22 mouse cellular contexts compared by ENCODE assay signal in the genomic region with DNA sequence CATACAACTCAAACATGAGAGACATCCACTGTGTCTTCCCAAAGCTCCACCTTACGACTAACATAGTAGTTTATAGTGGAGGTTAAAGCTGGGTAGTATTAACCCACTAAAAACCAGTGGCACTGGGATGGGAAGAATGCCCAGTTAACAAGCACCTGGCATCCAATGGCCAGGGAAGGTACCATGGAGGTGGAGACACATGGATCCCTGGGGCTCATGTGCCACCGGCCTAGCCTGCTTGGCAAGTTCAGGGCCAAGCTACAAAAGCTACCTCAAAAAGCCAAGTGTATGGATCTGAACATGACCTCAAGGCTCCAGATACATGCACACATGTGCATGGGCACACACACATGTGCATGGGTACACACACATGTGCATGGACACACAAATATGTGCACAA.
A peak's percentile ranks its signal among the peaks of the same experiment; 100 is the strongest.
DNase-seq lines count a peak whose midpoint lies in the region; ATAC-seq lines count a peak whose summit lies in the region.
"Had no signal": no experiment of that assay in that cellular context is flagged by ENCODE, and none has a peak within 500 bp of the region (broad histone marks: within the 10 kb centered on the region; RNA-seq: fewer than 3 reads in every experiment).

No protein-coding gene starts in this region.

- H3K9me3 ChIP-seq in megakaryocyte, embryonic 14.5 days = peaks cover 5% of the 10 kb centered on the region
- H3K9me3 ChIP-seq: heart, embryonic 10.5 days; heart, embryonic 13.5 days; hindbrain, embryonic 15.5 days; intestine, embryonic 15.5 days had no signal

- H3K36me3 ChIP-seq in megakaryocyte, embryonic 14.5 days (replicated peaks; ENCODE audit: low read length) = no peaks in the 10 kb centered on the region
- H3K36me3 ChIP-seq: forebrain, embryonic 10.5 days; intestine, embryonic 15.5 days had no signal

- DNase-seq in cerebellum, postnatal 10 days = no peak
- DNase-seq in cerebellum, adult 9-11 months = peak; percentile 67
- DNase-seq in cerebellum, adult 8-10 months = no peak
- no peak for DNase-seq in adrenal gland, postnatal 36 days
- DNase-seq in embryo, embryonic 10 days (ENCODE audit: low spot score) = no peak
- DNase-seq: adrenal gland, adult 8-10 months; gastrocnemius, postnatal 10 days; gastrocnemius, postnatal 36 days; heart, adult 2 months; heart, postnatal 14 days; heart, postnatal 4 days; kidney, adult 11 months had no signal

- peak; percentile 13; the same call in 1 of the 2 replicates for ATAC-seq in cerebellum, adult (ENCODE audit: insufficient number of reproducible peaks, low FRiP score, low TSS enrichment)
- no peak for ATAC-seq in megakaryocyte, adult 5-6 weeks (ENCODE audit: poor library complexity, severe bottlenecking)
- ATAC-seq: forebrain, embryonic 13.5 days; forebrain, embryonic 16.5 days; intestine, embryonic 15.5 days had no signal

- peak overlapping the region; percentile 12 for H3K4me3 ChIP-seq in megakaryocyte, embryonic 14.5 days (replicated peaks)
- H3K4me3 ChIP-seq: forebrain, embryonic 10.5 days; forebrain, embryonic 13.5 days; heart, adult 2 months; heart, embryonic 10.5 days; heart, embryonic 13.5 days; hindbrain, embryonic 15.5 days; intestine, embryonic 15.5 days had no signal

- peaks cover 13% of the 10 kb centered on the region for H3K27me3 ChIP-seq in megakaryocyte, embryonic 14.5 days (replicated peaks)
- H3K27me3 ChIP-seq: heart, embryonic 13.5 days; hindbrain, embryonic 15.5 days; intestine, embryonic 15.5 days had no signal

- H3K4me1 ChIP-seq in megakaryocyte, embryonic 14.5 days = peaks cover 14% of the 10 kb centered on the region
